Mouse (Mus musculus): Measurements from ENCODE around the gene Tbc1d1. TPM values are rescaled to one million over a fixed set of nuclear protein-coding genes. Genes with fewer than 3 reads are reported as not detected.

Gene Tbc1d1
- total and polyA plus RNA-seq, 3 experiments: 26.0 to 38.6 (median 31.9) TPM

GRCm38 (mm10) chr5:64315088-64315487 is 159.0 kb downstream of the Tbc1d1 start:
- H3K4me1 ChIP-seq (ENCODE audit: control insufficient read depth in 1 of 2, insufficient read depth in 2 of 2): peaks cover 0 to 7% of the 10 kb centered on the region in 2 experiments; a peak in 1 of 4 replicates
- H3K36me3 ChIP-seq (replicated peaks in 1 of 2; ENCODE audit: control insufficient read depth in 1 of 2, insufficient read depth in 1 of 2, low read length in 1 of 2): peaks cover 31 to 85% of the 10 kb centered on the region in 2 experiments
- H3K4me2 ChIP-seq (ENCODE audit: insufficient read depth, low read depth, poor library complexity, severe bottlenecking): no peak overlapping the region
- H3K9me3 ChIP-seq (replicated peaks; ENCODE audit: low read length): no peaks in the 10 kb centered on the region
- H3K4me3 ChIP-seq (replicated peaks in 1 of 3; ENCODE audit: low read depth in 2 of 3, low read length in 2 of 3, poor library complexity in 1 of 3): no peak overlapping the region
- H3K9ac ChIP-seq (ENCODE audit: insufficient read depth, low read depth): no peak overlapping the region
- no peak for TF ChIP-seq MAFK (IDR thresholded peaks at IDR 0.05; ENCODE audit: insufficient replicate concordance, low read length)
- no peaks in the 10 kb centered on the region; the same call in 1 of the 2 replicates for H3K79me2 ChIP-seq (replicated peaks; ENCODE audit: control insufficient read depth, extremely low read depth, insufficient read depth, poor library complexity, severe bottlenecking)
- no peak overlapping the region for H3K27ac ChIP-seq (ENCODE audit: insufficient read depth, low read depth)
- dilution Hi-C loops (cut with MboI; ENCODE audit: extremely low pct_ligation_motif_present, extremely low pct_unique_long_range_greater_than_20kb, low sequenced_read_pairs) (no loop called here), in situ Hi-C loops (cut with MboI; ENCODE audit: low pct_ligation_motif_present, low pct_unique_long_range_greater_than_20kb, low sequenced_read_pairs) (no loop called here)
- no peak for DNase-seq (ENCODE audit: extremely low read depth)
- H3K27me3 ChIP-seq (replicated peaks): no peaks in the 10 kb centered on the region

GRCm38 (mm10) chr5:64323286-64323685 is 167.2 kb downstream of the Tbc1d1 start:
- Histone ChIP-seq H3K4me1 (ENCODE audit: control insufficient read depth in 1 of 2, insufficient read depth in 2 of 2) (peaks cover 0 to 8% of the 10 kb centered on the region in 2 experiments; a peak in 2 of 4 replicates), H3K4me2 (ENCODE audit: insufficient read depth, low read depth, poor library complexity, severe bottlenecking) (no peak overlapping the region), H3K9me3 (replicated peaks; ENCODE audit: low read length) (no peaks in the 10 kb centered on the region), H3K27me3 (replicated peaks) (no peaks in the 10 kb centered on the region), H3K9ac (ENCODE audit: insufficient read depth, low read depth) (no peak overlapping the region), H3K4me3 (replicated peaks in 1 of 3; ENCODE audit: low read depth in 2 of 3, low read length in 2 of 3, poor library complexity in 1 of 3) (no peak overlapping the region), H3K27ac (ENCODE audit: insufficient read depth, low read depth) (no peak overlapping the region), H3K36me3 (replicated peaks in 1 of 2; ENCODE audit: control insufficient read depth in 1 of 2, insufficient read depth in 1 of 2, low read length in 1 of 2) (peaks cover 35 to 88% of the 10 kb centered on the region in 2 experiments), H3K79me2 (replicated peaks; ENCODE audit: control insufficient read depth, extremely low read depth, insufficient read depth, poor library complexity, severe bottlenecking) (no peaks in the 10 kb centered on the region)
- dilution Hi-C loops (cut with MboI; ENCODE audit: extremely low pct_ligation_motif_present, extremely low pct_unique_long_range_greater_than_20kb, low sequenced_read_pairs) (no loop called here), in situ Hi-C loops (cut with MboI; ENCODE audit: low pct_ligation_motif_present, low pct_unique_long_range_greater_than_20kb, low sequenced_read_pairs) (no loop called here)
- no peak for DNase-seq (ENCODE audit: extremely low read depth)
- no peak for TF ChIP-seq IRF4 (IDR thresholded peaks at IDR 0.05; ENCODE audit: low read depth, low read length)
- no peak for TF ChIP-seq MYC (IDR thresholded peaks at IDR 0.05; ENCODE audit: low read depth, low read length)
- no peak for TF ChIP-seq GABPA (IDR thresholded peaks at IDR 0.05; ENCODE audit: insufficient replicate concordance, low read depth, low read length)
- TF ChIP-seq SIN3A (IDR thresholded peaks at IDR 0.05; ENCODE audit: low read length): no peak
- TF ChIP-seq USF2 (conservative IDR thresholded peaks at IDR 0.05; ENCODE audit: low read depth, low read length): no peak
- TF ChIP-seq E2F4 (IDR thresholded peaks at IDR 0.05; ENCODE audit: insufficient replicate concordance, low read depth, low read length): no peak
- TF ChIP-seq NRF1 (IDR thresholded peaks at IDR 0.05; ENCODE audit: low read depth, low read length): no peak
- TF ChIP-seq CTCF (conservative IDR thresholded peaks at IDR 0.05 in 1 of 2, IDR thresholded peaks at IDR 0.05 in 1 of 2; ENCODE audit: low read depth in 2 of 2, low read length in 2 of 2): no peak
- no peak for TF ChIP-seq SMC3 (IDR thresholded peaks at IDR 0.05; ENCODE audit: low read depth, low read length)
- TF ChIP-seq CHD2 (IDR thresholded peaks at IDR 0.05; ENCODE audit: low read length): no peak
- TF ChIP-seq USF1 (IDR thresholded peaks at IDR 0.05; ENCODE audit: low read depth, low read length): no peak
- TF ChIP-seq MAZ (IDR thresholded peaks at IDR 0.05; ENCODE audit: low read depth, low read length): no peak
- no peak for TF ChIP-seq ELF1 (IDR thresholded peaks at IDR 0.05; ENCODE audit: low read depth, low read length)
- TF ChIP-seq ZNF384 (IDR thresholded peaks at IDR 0.05; ENCODE audit: low read depth, low read length): no peak
- TF ChIP-seq JUN (IDR thresholded peaks at IDR 0.05; ENCODE audit: insufficient read depth, low read depth, low read length): no peak
- TF ChIP-seq ZC3H11A (IDR thresholded peaks at IDR 0.05; ENCODE audit: low read depth, low read length): no peak
- no peak for TF ChIP-seq EP300 (IDR thresholded peaks at IDR 0.05; ENCODE audit: low read length)
- no peak for TF ChIP-seq MAFK (IDR thresholded peaks at IDR 0.05; ENCODE audit: insufficient replicate concordance, low read length)
